Mouse (Mus musculus): ENCODE measurements around the gene Relt. TPM values are rescaled to one million over a fixed set of nuclear protein-coding genes. Genes with fewer than 3 reads are reported as not detected.

Gene Relt
- total and polyA plus RNA-seq, 3 experiments, result 1.3 to 4.5 (median 2.5) TPM

Small RNA genes lying within 50 kb of the gene (microRNA-seq; reads per million reads assigned to microRNA genes)
- gene Mir3102, result 349 to 411 reads per million in 2 experiments

Other genes with a start within 250 kb of the Relt start
- 1 to 10 TPM; 2.9 to 5.7 TPM for gene Plekhb1, start 201.0 kb downstream of the Relt start, total RNA-seq (2021)
- 17.4 and 19.0 TPM in 2 replicates for gene Plekhb1, start 201.0 kb downstream of the Relt start, polyA plus RNA-seq (2012; rRNA removed)
- gene Fam168a, start 156.8 kb downstream of the Relt start, total RNA-seq (2021), result 10 to 100 TPM; 52.4 to 81.2 TPM
- 104 and 123 TPM in 2 replicates for gene Fam168a, start 156.8 kb downstream of the Relt start, polyA plus RNA-seq (2012; rRNA removed)
- gene Arhgef17, start 68.7 kb upstream of the Relt start, total RNA-seq (2021), result 10 to 100 TPM; 76.4 to 81.7 TPM
- gene Arhgef17, start 68.7 kb upstream of the Relt start, polyA plus RNA-seq (2012; rRNA removed), result 99.6 and 118 TPM in 2 replicates
- gene P2ry6, start 111.2 kb upstream of the Relt start, total RNA-seq (2021), result 10 to 100 TPM in 1 of 2 experiments, 1 to 10 TPM in 1; 5.3 to 12.6 TPM
- gene P2ry6, start 111.2 kb upstream of the Relt start, polyA plus RNA-seq (2012; rRNA removed), result 32.3 and 34.3 TPM in 2 replicates
- 1 to 10 TPM; 1.9 to 5.0 TPM for gene P2ry2, start 149.4 kb upstream of the Relt start, total RNA-seq (2021)
- 3.8 and 4.8 TPM in 2 replicates for gene P2ry2, start 149.4 kb upstream of the Relt start, polyA plus RNA-seq (2012; rRNA removed)
- 10 to 100 TPM; 15.3 to 25.1 TPM for gene Fchsd2, start 229.4 kb upstream of the Relt start, total RNA-seq (2021)
- gene Fchsd2, start 229.4 kb upstream of the Relt start, polyA plus RNA-seq (2012; rRNA removed), result 6.3 and 8.2 TPM in 2 replicates

Data from adrenal gland, adult 2 months (tissue).